Mouse (Mus musculus) liver, embryonic 11.5 days (tissue): ENCODE results near the gene Akr1c14. TPM values are rescaled to one million over a fixed set of nuclear protein-coding genes. Genes with fewer than 3 reads are reported as not detected.
"Not testable (repeated sequence)": the region's sequence is repeated elsewhere in the genome, so short reads cannot be mapped to it uniquely, and the experiment has no call there.

Source experiments
- ATAC-seq: fragments of 200-750 bp; cut with Nextera tagmentation; replicated peaks from 2 replicates; pipeline ENCODE4 v1.8.0; 2017; ENCODE audit warnings: moderate number of reproducible peaks, mild to moderate bottlenecking, moderate TSS enrichment, moderate library complexity; ENCODE audit not compliant: low FRiP score
- DNase-seq: peaks from one replicate; pipeline ENCODE4 v3.0.0-alpha.2; 2017; ENCODE audit warnings: low spot score
- H3K27ac ChIP-seq: fragments of 300-500 bp; sonication (generic); 2 replicates; pipeline ENCODE4 v1.5.1; 2014; ENCODE audit warnings: mild to moderate bottlenecking, low read depth, low read length, control low read depth
- H3K27me3 ChIP-seq: fragments of 300-500 bp; sonication (generic); replicated peaks from 2 replicates; pipeline ENCODE4 v1.6.1; 2014; ENCODE audit warnings: low read length, mixed read lengths; ENCODE audit not compliant: control insufficient read depth, insufficient read depth
- H3K36me3 ChIP-seq: fragments of 300-500 bp; sonication (generic); 2 replicates; pipeline ENCODE4 v1.6.1; 2014; ENCODE audit warnings: mild to moderate bottlenecking, low read length, moderate library complexity, mixed read lengths; ENCODE audit not compliant: control insufficient read depth, insufficient read depth
- H3K4me1 ChIP-seq: fragments of 300-500 bp; sonication (generic); replicated peaks from 2 replicates; pipeline ENCODE4 v1.6.1; 2014; ENCODE audit warnings: low read length, mixed read lengths; ENCODE audit not compliant: control insufficient read depth, insufficient read depth
- H3K4me2 ChIP-seq: fragments of 300-500 bp; sonication (generic); 2 replicates; pipeline ENCODE4 v1.6.1; 2014; ENCODE audit warnings: mild to moderate bottlenecking, control low read depth, moderate library complexity
- H3K4me3 ChIP-seq: fragments of 300-500 bp; sonication (generic); 2 replicates; pipeline ENCODE4 v1.5.1; 2014; ENCODE audit warnings: low read depth, low read length, control low read depth
- H3K9ac ChIP-seq: fragments of 300-500 bp; sonication (generic); 2 replicates; pipeline ENCODE4 v1.6.1; 2014; ENCODE audit warnings: low read depth, low read length, control low read depth
- H3K9me3 ChIP-seq: fragments of 300-500 bp; sonication (generic); 2 replicates; pipeline ENCODE4 v1.6.1; 2016; ENCODE audit warnings: low read length, inconsistent platforms, mixed read lengths; ENCODE audit not compliant: control insufficient read depth
- WGBS: fragments of 180-500 bp; shearing (Covaris S2); extraction: QIAGEN DNeasy Blood & Tissue Kit; methylation state at CpG from one replicate; pipeline ENCODE4 v1.1.7; 2014; 5-methylcytosine and 5-hydroxymethylcytosine counted together
- polyA plus RNA-seq: library from polyadenylated mRNA; unstranded; fragments of >200 nt; fragmentation: Nextera tagmentation; extraction: Ambion mirVana; gene quantifications from 2 replicates; pipeline ENCODE4 v1.2.1, GENCODE M21; 2014

The Akr1c14 gene
- polyA plus RNA-seq, 1 experiment from 2014 or later, result 0.58 TPM

GRCm38 (mm10) chr13:4048226-4048625, 585 bp upstream of the Akr1c14 start:
- Histone ChIP-seq H3K4me3 (no peak overlapping the region), H3K9me3 (no peaks in the 10 kb centered on the region), H3K9ac (no peak overlapping the region), H3K27me3 (no peaks in the 10 kb centered on the region), H3K4me2 (no peak overlapping the region), H3K4me1 (no peaks in the 10 kb centered on the region), H3K36me3 (no peaks in the 10 kb centered on the region), H3K27ac (no peak overlapping the region)
- no peak for DNase-seq
- WGBS, result 82% methylated on average over 1 of the region's 1 CpGs
- no peak for ATAC-seq

- Histone ChIP-seq H3K27ac (no peak overlapping the region), H3K9me3 (no peaks in the 10 kb centered on the region), H3K4me2 (no peak overlapping the region), H3K36me3 (no peaks in the 10 kb centered on the region), H3K4me1 (no peaks in the 10 kb centered on the region), H3K27me3 (no peaks in the 10 kb centered on the region), H3K4me3 (no peak overlapping the region), H3K9ac (no peak overlapping the region)
- DNase-seq (no peak), ATAC-seq (no peak)
Observed at GRCm38 (mm10) chr13:4049655-4050054, 844 bp downstream of the Akr1c14 start.

GRCm38 (mm10) chr13:4055450-4055849, 6.6 kb downstream of the Akr1c14 start:
- DNase-seq (no peak), ATAC-seq (no peak)
- no peaks in the 10 kb centered on the region for H3K4me1 ChIP-seq
- H3K27me3 ChIP-seq, result no peaks in the 10 kb centered on the region
- H3K9ac ChIP-seq, result no peak overlapping the region
- H3K36me3 ChIP-seq, result no peaks in the 10 kb centered on the region
- H3K27ac ChIP-seq, result no peak overlapping the region
- no peak overlapping the region for H3K4me3 ChIP-seq
- H3K9me3 ChIP-seq, result no peaks in the 10 kb centered on the region
- no peak overlapping the region for H3K4me2 ChIP-seq
- WGBS, result 78% methylated on average over 3 of the region's 3 CpGs

- H3K4me3 ChIP-seq, result no peak overlapping the region
- ATAC-seq (no peak), DNase-seq (no peak)
- no peaks in the 10 kb centered on the region for H3K27me3 ChIP-seq
- no peak overlapping the region for H3K4me2 ChIP-seq
- H3K4me1 ChIP-seq, result no peaks in the 10 kb centered on the region
- H3K27ac ChIP-seq, result no peak overlapping the region
- no peak overlapping the region for H3K9ac ChIP-seq
- 69% methylated on average over 2 of the region's 2 CpGs for WGBS
- H3K36me3 ChIP-seq, result no peaks in the 10 kb centered on the region
- no peaks in the 10 kb centered on the region for H3K9me3 ChIP-seq
Observed at GRCm38 (mm10) chr13:4056211-4056610, 7.4 kb downstream of the Akr1c14 start.

GRCm38 (mm10) chr13:4058239-4058638, 9.4 kb downstream of the Akr1c14 start:
- not testable (repeated sequence) for H3K4me3 ChIP-seq, ATAC-seq, H3K4me1 ChIP-seq, H3K27me3 ChIP-seq, H3K27ac ChIP-seq, H3K9me3 ChIP-seq, DNase-seq, H3K36me3 ChIP-seq, H3K9ac ChIP-seq, H3K4me2 ChIP-seq
- WGBS, result 58% methylated on average over 2 of the region's 2 CpGs

GRCm38 (mm10) chr13:4059363-4059762, 10.6 kb downstream of the Akr1c14 start:
- DNase-seq (no peak), ATAC-seq (no peak)
- Histone ChIP-seq H3K9me3 (no peaks in the 10 kb centered on the region), H3K4me2 (no peak overlapping the region), H3K27me3 (no peaks in the 10 kb centered on the region), H3K36me3 (no peaks in the 10 kb centered on the region), H3K9ac (no peak overlapping the region), H3K4me1 (no peaks in the 10 kb centered on the region), H3K4me3 (no peak overlapping the region), H3K27ac (no peak overlapping the region)
- WGBS, result 54% methylated on average over 5 of the region's 5 CpGs

- no peak overlapping the region for H3K4me3 ChIP-seq
- H3K27me3 ChIP-seq, result no peaks in the 10 kb centered on the region
- WGBS, result 61% methylated on average over 3 of the region's 3 CpGs
- no peaks in the 10 kb centered on the region for H3K4me1 ChIP-seq
- no peak overlapping the region for H3K9ac ChIP-seq
- H3K4me2 ChIP-seq, result no peak overlapping the region
- no peak for DNase-seq
- H3K36me3 ChIP-seq, result no peaks in the 10 kb centered on the region
- no peaks in the 10 kb centered on the region for H3K9me3 ChIP-seq
- no peak overlapping the region for H3K27ac ChIP-seq
- ATAC-seq, result no peak
Observed at GRCm38 (mm10) chr13:4060214-4060730, 11.5 kb downstream of the Akr1c14 start.

GRCm38 (mm10) chr13:4076517-4077435, 28.0 kb downstream of the Akr1c14 start:
- no peaks in the 10 kb centered on the region for H3K4me1 ChIP-seq
- no peak overlapping the region for H3K4me3 ChIP-seq
- no peak overlapping the region for H3K4me2 ChIP-seq
- DNase-seq (no peak), ATAC-seq (no peak)
- no peaks in the 10 kb centered on the region for H3K27me3 ChIP-seq
- no peak overlapping the region for H3K27ac ChIP-seq
- WGBS, result 81% methylated on average over 9 of the region's 9 CpGs
- H3K36me3 ChIP-seq, result no peaks in the 10 kb centered on the region
- H3K9ac ChIP-seq, result no peak overlapping the region
- H3K9me3 ChIP-seq, result no peaks in the 10 kb centered on the region

GRCm38 (mm10) chr13:4079876-4080275, 31.1 kb downstream of the Akr1c14 start:
- Histone ChIP-seq H3K4me2 (no peak overlapping the region), H3K27me3 (no peaks in the 10 kb centered on the region), H3K4me3 (no peak overlapping the region), H3K9me3 (no peaks in the 10 kb centered on the region), H3K36me3 (no peaks in the 10 kb centered on the region), H3K9ac (no peak overlapping the region), H3K27ac (no peak overlapping the region), H3K4me1 (no peaks in the 10 kb centered on the region)
- ATAC-seq (no peak), DNase-seq (no peak)
